Mouse (Mus musculus) left cerebral cortex, postnatal 25 days (tissue): ENCODE measurements around the gene Gsto2. TPM values are rescaled to one million over a fixed set of nuclear protein-coding genes. Genes with fewer than 3 reads are reported as not detected.

Source experiments
- microRNA-seq, 2 experiments: library from miRNA; unstranded; fragments of <30 nt; microRNA quantifications; one replicate each; pipeline ENCODE4 v1.2.0; 2022
- total RNA-seq, 2 experiments: library from RNA; stranded (reverse); gene quantifications; 2 replicates each; pipeline ENCODE4 v1.2.3; 2021

Gsto2 gene
- total RNA-seq, 2 experiments from 2014 or later: 1.6 to 1.7 TPM

Small RNA genes lying within 50 kb of the gene (microRNA-seq; reads per million reads assigned to microRNA genes)
- gene Gm22240: 0 reads per million in 2 experiments

Other genes with a start within 250 kb of the Gsto2 start
- gene Col17a1, start 173.4 kb upstream of the Gsto2 start, total RNA-seq: under 1 TPM; 0.62 to 0.83 TPM
- 10 to 100 TPM; 92.2 to 96.6 TPM for gene Sfr1, start 133.9 kb upstream of the Gsto2 start, total RNA-seq
- 10 to 100 TPM; 51.7 to 52.6 TPM for gene Gsto1, start 10.6 kb upstream of the Gsto2 start, total RNA-seq
- under 1 TPM; 0.16 to 0.64 TPM for gene Cfap43, start 53.8 kb downstream of the Gsto2 start, total RNA-seq
- 1 to 10 TPM in 1 of 2 experiments, under 1 TPM in 1; 0.94 to 1.2 TPM for gene Itprip, start 53.8 kb downstream of the Gsto2 start, total RNA-seq
- gene Cfap58, start 72.1 kb downstream of the Gsto2 start, total RNA-seq: under 1 TPM; 0.21 to 0.55 TPM